Mouse (Mus musculus): ENCODE measurements around the gene Ssx2ip. TPM values are rescaled to one million over a fixed set of nuclear protein-coding genes. Genes with fewer than 3 reads are reported as not detected.

Gene Ssx2ip
- 10.5 and 11.6 TPM in 2 replicates for polyA plus RNA-seq (2015; fragmentation: Nextera tagmentation; extraction: Ambion mirVana)

GRCm38 (mm10) chr3:146404311-146405201 lies at the start of gene Ssx2ip:
TSS of gene Ssx2ip (plus strand) at chr3:146404642.

GRCm38 (mm10) chr3:146449745-146450250 lies 45.4 kb downstream of the Ssx2ip start, which contains the start of gene Ctbs:
TSS of gene Ctbs (plus strand) at chr3:146449795.

Small RNA genes lying within 50 kb of the gene (microRNA-seq; reads per million reads assigned to microRNA genes)
- not detected for gene Gm22901

Other genes starting within 250 kb of the Ssx2ip start
- 0.18 and 0.37 TPM in 2 replicates for gene Lpar3, start 183.7 kb upstream of the Ssx2ip start, polyA plus RNA-seq (2015; fragmentation: Nextera tagmentation; extraction: Ambion mirVana)
- gene Ctbs, start 45.2 kb downstream of the Ssx2ip start, polyA plus RNA-seq (2015; fragmentation: Nextera tagmentation; extraction: Ambion mirVana), result 10.2 and 10.6 TPM in 2 replicates
- 2.0 and 2.3 TPM in 2 replicates for gene Spata1, start 95.1 kb downstream of the Ssx2ip start, polyA plus RNA-seq (2015; fragmentation: Nextera tagmentation; extraction: Ambion mirVana)
- gene Gng5, start 95.2 kb downstream of the Ssx2ip start, polyA plus RNA-seq (2015; fragmentation: Nextera tagmentation; extraction: Ambion mirVana), result 751 and 758 TPM in 2 replicates
- gene Rpf1, start 116.8 kb downstream of the Ssx2ip start, polyA plus RNA-seq (2015; fragmentation: Nextera tagmentation; extraction: Ambion mirVana), result 25.9 and 27.7 TPM in 2 replicates
- 0.34 TPM in 1 of 2 replicates, not detected in the other for gene Uox, start 165.8 kb downstream of the Ssx2ip start, polyA plus RNA-seq (2015; fragmentation: Nextera tagmentation; extraction: Ambion mirVana)
- gene Dnase2b, start 211.0 kb downstream of the Ssx2ip start, polyA plus RNA-seq (2015; fragmentation: Nextera tagmentation; extraction: Ambion mirVana), result not detected in 2 replicates
- gene 4930503B20Rik, start 246.7 kb downstream of the Ssx2ip start, polyA plus RNA-seq (2015; fragmentation: Nextera tagmentation; extraction: Ambion mirVana), result not detected in 2 replicates